Mouse (Mus musculus): ENCODE results near the gene Tsc22d2. TPM values are rescaled to one million over a fixed set of nuclear protein-coding genes. Genes with fewer than 3 reads are reported as not detected.

Gene Tsc22d2
- polyA plus RNA-seq, 1 experiment from 2014 or later: 8.9 TPM

DNA sequence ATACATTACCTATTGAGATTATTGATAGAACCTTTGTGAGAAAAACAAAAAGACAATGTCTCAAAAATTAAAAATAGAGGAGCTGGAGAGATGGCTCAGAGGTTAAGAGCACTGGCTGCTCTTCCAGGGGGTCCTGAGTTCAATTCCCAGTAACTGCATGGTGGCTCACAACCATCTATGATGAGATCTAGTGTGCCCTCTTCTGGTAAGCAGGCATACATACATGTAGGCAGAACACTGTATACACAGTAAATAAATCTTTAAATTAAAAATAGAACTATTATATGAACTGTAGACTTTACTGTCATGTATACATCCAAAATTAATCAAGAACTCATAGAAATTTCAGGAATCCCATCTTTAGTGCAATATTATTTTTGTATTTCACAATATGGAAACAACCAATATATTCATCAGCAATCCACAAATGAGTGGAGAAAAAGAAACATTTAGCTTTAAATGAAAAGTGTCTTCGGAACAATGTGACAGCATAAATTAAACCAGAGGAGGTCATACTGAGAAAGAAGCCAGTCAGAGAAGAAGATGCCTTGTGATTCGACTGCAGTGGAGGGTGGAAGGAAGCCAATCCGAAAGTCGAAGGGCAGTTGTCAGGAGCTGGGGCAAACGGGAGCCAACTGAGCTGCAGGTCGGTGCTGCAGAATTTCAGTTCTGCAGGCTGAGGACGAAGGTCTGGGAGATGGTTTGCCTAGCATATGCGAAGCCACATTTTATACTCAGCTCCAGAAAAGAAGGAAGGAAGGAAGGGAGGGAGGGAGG, 73.7 kb downstream of the Tsc22d2 start:
- H3K27ac ChIP-seq (ENCODE audit: low read length): no peak overlapping the region
- no peaks in the 10 kb centered on the region for H3K9me3 ChIP-seq (ENCODE audit: low read length)
- H3K9ac ChIP-seq (replicated peaks; ENCODE audit: low read depth): no peak overlapping the region
- WGBS: 65% methylated on average over 7 of the region's 8 CpGs
- H3K4me2 ChIP-seq (replicated peaks; ENCODE audit: low read depth, low read length): no peak overlapping the region
- no peaks in the 10 kb centered on the region for H3K36me3 ChIP-seq (ENCODE audit: insufficient read depth, low read length)
- ATAC-seq: no peak
- no peaks in the 10 kb centered on the region for H3K4me1 ChIP-seq (ENCODE audit: insufficient read depth, low read depth, low read length)
- no peak for TF ChIP-seq EP300 (IDR thresholded peaks at IDR 0.05)
- peak; percentile 48 for TF ChIP-seq CTCF (IDR thresholded peaks at IDR 0.05)
- no peaks in the 10 kb centered on the region for H3K27me3 ChIP-seq (replicated peaks; ENCODE audit: insufficient read depth, low read length)
- DNase-seq (ENCODE audit: low spot score): no peak
- H3K4me3 ChIP-seq (ENCODE audit: low read depth, low read length): no peak overlapping the region

DNA sequence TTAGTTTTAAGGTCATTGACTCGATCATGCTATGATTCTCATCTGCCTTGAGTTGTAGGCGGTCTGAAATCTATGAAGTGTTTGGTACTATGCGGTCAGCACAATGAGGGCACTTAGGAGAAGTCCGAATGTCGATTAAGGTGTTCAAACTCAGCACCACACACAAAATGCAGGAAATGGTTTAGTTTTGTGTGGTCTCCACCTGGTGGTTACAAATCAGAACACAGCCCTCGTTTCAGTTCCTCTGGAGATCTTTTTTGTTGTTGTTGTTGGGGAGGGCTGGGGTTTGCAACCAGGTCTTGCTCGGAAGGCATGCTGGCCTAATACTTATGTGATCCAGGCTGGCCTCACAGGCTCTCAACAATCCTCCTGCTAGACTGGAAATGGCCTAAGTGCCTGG, 76.3 kb downstream of the Tsc22d2 start:
- H3K36me3 ChIP-seq (ENCODE audit: insufficient read depth, low read length): no peaks in the 10 kb centered on the region
- no peak overlapping the region for H3K4me2 ChIP-seq (replicated peaks; ENCODE audit: low read depth, low read length)
- H3K9ac ChIP-seq (replicated peaks; ENCODE audit: low read depth): no peak overlapping the region
- H3K27me3 ChIP-seq (replicated peaks; ENCODE audit: insufficient read depth, low read length): no peaks in the 10 kb centered on the region
- H3K4me1 ChIP-seq (ENCODE audit: insufficient read depth, low read depth, low read length): no peaks in the 10 kb centered on the region
- DNase-seq (ENCODE audit: low spot score) (peak; percentile 11), ATAC-seq (no peak)
- H3K4me3 ChIP-seq (ENCODE audit: low read depth, low read length): no peak overlapping the region
- WGBS: 62% methylated on average over 7 of the region's 7 CpGs
- no peak overlapping the region for H3K27ac ChIP-seq (ENCODE audit: low read length)
- no peaks in the 10 kb centered on the region for H3K9me3 ChIP-seq (ENCODE audit: low read length)
- TF ChIP-seq EP300 (IDR thresholded peaks at IDR 0.05): no peak
- peak; percentile 70 for TF ChIP-seq CTCF (IDR thresholded peaks at IDR 0.05)

DNA sequence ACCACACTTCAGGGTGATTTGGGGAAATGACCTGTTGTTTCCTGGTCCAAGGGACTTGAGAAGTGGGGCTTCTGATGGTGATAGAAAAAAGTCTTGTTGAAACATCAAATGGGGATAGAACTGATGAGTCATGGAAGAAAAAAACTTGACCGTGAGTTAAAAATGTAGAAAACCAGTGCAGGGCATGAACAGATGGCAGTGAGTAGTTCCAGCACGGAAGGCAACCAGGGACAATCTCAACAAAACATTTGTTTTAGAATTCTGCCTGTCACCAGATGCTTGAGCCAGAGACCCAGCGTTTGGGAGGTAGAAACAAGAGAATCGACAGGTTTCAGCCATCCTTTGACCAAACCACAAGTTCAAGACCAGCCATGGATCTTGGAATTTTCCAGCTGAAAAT, 79.1 kb downstream of the Tsc22d2 start:
- Histone ChIP-seq H3K36me3 (ENCODE audit: insufficient read depth, low read length) (no peaks in the 10 kb centered on the region), H3K4me1 (ENCODE audit: insufficient read depth, low read depth, low read length) (no peaks in the 10 kb centered on the region), H3K4me2 (replicated peaks; ENCODE audit: low read depth, low read length) (no peak overlapping the region), H3K9me3 (ENCODE audit: low read length) (no peaks in the 10 kb centered on the region), H3K27me3 (replicated peaks; ENCODE audit: insufficient read depth, low read length) (no peaks in the 10 kb centered on the region), H3K27ac (ENCODE audit: low read length) (no peak overlapping the region), H3K4me3 (ENCODE audit: low read depth, low read length) (no peak overlapping the region), H3K9ac (replicated peaks; ENCODE audit: low read depth) (no peak overlapping the region)
- no peak for TF ChIP-seq EP300 (IDR thresholded peaks at IDR 0.05)
- TF ChIP-seq CTCF (IDR thresholded peaks at IDR 0.05): no peak
- WGBS: 77% methylated on average over 4 of the region's 4 CpGs
- ATAC-seq: no peak
- no peak for DNase-seq (ENCODE audit: low spot score)

DNA sequence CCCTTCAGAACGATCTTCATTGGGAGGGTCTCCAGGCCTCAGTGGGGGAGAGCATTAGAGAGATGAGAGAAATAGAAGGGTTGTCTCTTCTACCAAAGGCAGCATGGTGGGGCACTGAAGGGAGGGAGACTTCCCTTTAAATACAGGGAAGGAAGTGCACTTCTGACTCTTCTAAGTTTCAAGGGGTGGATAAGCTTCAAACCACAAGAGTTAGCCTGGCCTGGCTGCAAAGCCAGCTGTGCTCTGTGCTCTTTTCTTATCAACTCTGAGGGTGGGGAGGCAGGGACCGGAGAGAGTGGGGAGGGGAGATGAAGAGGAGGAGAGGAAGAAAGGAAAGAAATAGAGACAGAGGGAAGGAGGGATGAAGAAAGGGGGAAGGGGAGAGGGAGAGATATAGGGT, 87.4 kb downstream of the Tsc22d2 start:
- no peak for ATAC-seq
- Histone ChIP-seq H3K36me3 (ENCODE audit: insufficient read depth, low read length) (no peaks in the 10 kb centered on the region), H3K4me1 (ENCODE audit: insufficient read depth, low read depth, low read length) (no peaks in the 10 kb centered on the region), H3K9ac (replicated peaks; ENCODE audit: low read depth) (no peak overlapping the region), H3K4me3 (ENCODE audit: low read depth, low read length) (no peak overlapping the region), H3K9me3 (ENCODE audit: low read length) (no peaks in the 10 kb centered on the region), H3K27ac (ENCODE audit: low read length) (no peak overlapping the region), H3K27me3 (replicated peaks; ENCODE audit: insufficient read depth, low read length) (no peaks in the 10 kb centered on the region), H3K4me2 (replicated peaks; ENCODE audit: low read depth, low read length) (no peak overlapping the region)
- no peak for DNase-seq (ENCODE audit: low spot score)
- 46% methylated on average over 2 of the region's 2 CpGs for WGBS
- TF ChIP-seq CTCF (IDR thresholded peaks at IDR 0.05): no peak
- TF ChIP-seq EP300 (IDR thresholded peaks at IDR 0.05): no peak

DNA sequence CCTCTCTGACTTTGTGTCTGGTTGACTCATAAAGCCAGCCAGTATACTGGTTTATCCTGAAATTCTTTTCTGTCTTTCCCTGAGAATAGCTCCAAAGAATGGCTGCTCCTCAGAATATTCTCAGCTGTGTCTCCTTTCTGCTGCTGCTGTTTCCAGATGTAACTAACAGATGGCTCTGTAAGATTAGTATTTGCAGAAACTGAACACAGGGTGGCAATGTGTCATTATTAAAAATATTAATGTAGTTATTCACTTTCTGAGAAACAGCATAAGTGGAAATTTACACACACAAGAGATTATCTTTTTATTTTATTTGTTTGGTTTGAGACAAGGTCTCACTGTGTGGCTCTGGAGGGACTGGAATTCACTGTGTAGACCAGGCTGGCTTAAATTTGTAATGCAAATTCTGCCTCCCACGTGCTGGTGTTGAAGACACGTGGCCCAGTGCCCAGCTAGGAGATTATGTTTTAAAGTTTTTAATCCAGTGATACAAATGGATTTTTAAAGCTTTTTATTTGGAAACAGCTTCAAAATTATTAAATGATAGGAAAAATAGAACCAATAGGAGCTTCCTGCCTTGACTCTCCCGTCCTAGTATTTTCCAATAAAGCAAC, 89.3 kb downstream of the Tsc22d2 start:
- H3K9ac ChIP-seq (replicated peaks; ENCODE audit: low read depth): no peak overlapping the region
- 57% methylated on average over 3 of the region's 3 CpGs for WGBS
- H3K4me3 ChIP-seq (ENCODE audit: low read depth, low read length): no peak overlapping the region
- peak; percentile 34 for DNase-seq (ENCODE audit: low spot score)
- H3K4me1 ChIP-seq (ENCODE audit: insufficient read depth, low read depth, low read length): no peaks in the 10 kb centered on the region
- H3K36me3 ChIP-seq (ENCODE audit: insufficient read depth, low read length): no peaks in the 10 kb centered on the region
- no peaks in the 10 kb centered on the region for H3K27me3 ChIP-seq (replicated peaks; ENCODE audit: insufficient read depth, low read length)
- no peak overlapping the region for H3K27ac ChIP-seq (ENCODE audit: low read length)
- no peaks in the 10 kb centered on the region for H3K9me3 ChIP-seq (ENCODE audit: low read length)
- ATAC-seq: no peak
- no peak overlapping the region for H3K4me2 ChIP-seq (replicated peaks; ENCODE audit: low read depth, low read length)
- TF ChIP-seq EP300 (IDR thresholded peaks at IDR 0.05) (no peak), CTCF (IDR thresholded peaks at IDR 0.05) (peak; percentile 22)

DNA sequence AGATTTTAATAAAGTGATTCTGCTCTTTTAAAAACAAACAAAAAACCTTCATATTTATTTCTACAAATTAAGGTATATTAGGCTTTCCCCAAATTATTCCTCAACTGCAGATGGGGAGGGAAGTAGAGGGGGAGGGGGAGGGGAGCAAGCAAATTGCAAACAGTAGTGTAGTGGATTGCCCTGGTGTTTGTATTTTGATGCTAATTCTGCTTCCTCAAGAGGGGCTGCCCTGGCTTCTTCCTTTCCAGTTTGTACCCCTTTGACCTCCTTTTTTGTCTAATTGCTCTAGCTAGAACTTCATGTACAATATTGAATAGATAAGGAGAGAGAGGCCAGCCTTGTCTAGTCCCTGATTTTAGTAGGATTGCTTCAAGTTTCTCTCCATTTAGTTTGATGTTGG, 90.2 kb downstream of the Tsc22d2 start:
- H3K9me3 ChIP-seq (ENCODE audit: low read length): no peaks in the 10 kb centered on the region
- H3K4me3 ChIP-seq (ENCODE audit: low read depth, low read length): no peak overlapping the region
- TF ChIP-seq EP300 (IDR thresholded peaks at IDR 0.05) (no peak), CTCF (IDR thresholded peaks at IDR 0.05) (no peak)
- H3K4me1 ChIP-seq (ENCODE audit: insufficient read depth, low read depth, low read length): no peaks in the 10 kb centered on the region
- no peaks in the 10 kb centered on the region for H3K27me3 ChIP-seq (replicated peaks; ENCODE audit: insufficient read depth, low read length)
- no peak for ATAC-seq
- no peak overlapping the region for H3K27ac ChIP-seq (ENCODE audit: low read length)
- H3K4me2 ChIP-seq (replicated peaks; ENCODE audit: low read depth, low read length): no peak overlapping the region
- no peaks in the 10 kb centered on the region for H3K36me3 ChIP-seq (ENCODE audit: insufficient read depth, low read length)
- DNase-seq (ENCODE audit: low spot score): no peak
- H3K9ac ChIP-seq (replicated peaks; ENCODE audit: low read depth): no peak overlapping the region
